Comparison of ENCODE assay signal across 15 mouse cellular contexts in genomic region chr15:87686415-87687040, GRCm38 (mm10).
A peak's percentile ranks its signal among the peaks of the same experiment; 100 is the strongest.
DNase-seq lines count a peak whose midpoint lies in the region; ATAC-seq lines count a peak whose summit lies in the region.
"Had no signal": no experiment of that assay in that cellular context is flagged by ENCODE, and none has a peak within 500 bp of the region (broad histone marks: within the 10 kb centered on the region; RNA-seq: fewer than 3 reads in every experiment).

No protein-coding gene starts in this region.

- no peak overlapping the region for H3K27ac ChIP-seq in heart, embryonic 12.5 days (ENCODE audit: poor library complexity, severe bottlenecking)
- H3K27ac ChIP-seq in forebrain, embryonic 16.5 days (ENCODE audit: low read length), result no peak overlapping the region
- 0 out of 2 replicates have a peak overlapping the region, but pooled peaks have one; percentile 30 for H3K27ac ChIP-seq in hindbrain, embryonic 15.5 days (replicated peaks)
- H3K27ac ChIP-seq in midbrain, embryonic 16.5 days (ENCODE audit: low read length), result peak overlapping the region; percentile 50; the same call in 1 of the 2 replicates
- H3K27ac ChIP-seq: liver, embryonic 13.5 days had no signal

- no peak for DNase-seq in heart, adult 9 months (ENCODE audit: low spot score in 2 of 2)
- DNase-seq in thymus, postnatal 0 days (ENCODE audit: low spot score), result no peak
- DNase-seq: gastrocnemius, postnatal 25 days; kidney, postnatal 14 days; liver, embryonic 13.5 days; lung, postnatal 36 days; right cerebral cortex, adult 18-20 months; thymus, postnatal 4 days had no signal

- H3K9me3 ChIP-seq in heart, embryonic 12.5 days (replicated peaks), result no peaks in the 10 kb centered on the region
- H3K9me3 ChIP-seq in forebrain, embryonic 16.5 days (ENCODE audit: control insufficient read depth, low read length), result no peaks in the 10 kb centered on the region
- H3K9me3 ChIP-seq in hindbrain, embryonic 15.5 days, result no peaks in the 10 kb centered on the region
- H3K9me3 ChIP-seq in midbrain, embryonic 16.5 days (replicated peaks; ENCODE audit: control insufficient read depth, low read length, poor library complexity, severe bottlenecking), result no peaks in the 10 kb centered on the region
- H3K9me3 ChIP-seq: liver, embryonic 13.5 days had no signal

- peak; percentile 59 for ATAC-seq in heart, embryonic 12.5 days (ENCODE audit: insufficient number of reproducible peaks, low FRiP score)
- peak; percentile 64 for ATAC-seq in forebrain, embryonic 16.5 days
- peak; percentile 69 for ATAC-seq in hindbrain, embryonic 15.5 days (ENCODE audit: low FRiP score, low read depth)
- peak; percentile 61; the same call in 1 of the 2 replicates for ATAC-seq in midbrain, embryonic 16.5 days
- no peak for ATAC-seq in monocyte, adult 5-6 weeks (replicated peaks; ENCODE audit: insufficient number of reproducible peaks, low FRiP score, low TSS enrichment, poor library complexity, severe bottlenecking)
- ATAC-seq: intestine, embryonic 16.5 days had no signal

- no peak overlapping the region for H3K9ac ChIP-seq in heart, embryonic 12.5 days
- no peak overlapping the region for H3K9ac ChIP-seq in forebrain, embryonic 16.5 days (replicated peaks; ENCODE audit: low read depth, low read length)
- H3K9ac ChIP-seq in hindbrain, embryonic 15.5 days, result no peak overlapping the region
- no peak overlapping the region for H3K9ac ChIP-seq in midbrain, embryonic 16.5 days (ENCODE audit: low read depth, low read length)
- H3K9ac ChIP-seq: liver, embryonic 13.5 days had no signal

- 0 out of 2 replicates have a peak overlapping the region, but pooled peaks have one; percentile 12 for H3K4me2 ChIP-seq in heart, embryonic 12.5 days
- no peak overlapping the region for H3K4me2 ChIP-seq in forebrain, embryonic 16.5 days (ENCODE audit: low read length)
- no peak overlapping the region for H3K4me2 ChIP-seq in hindbrain, embryonic 15.5 days
- no peak overlapping the region for H3K4me2 ChIP-seq in midbrain, embryonic 16.5 days (ENCODE audit: low read length)
- H3K4me2 ChIP-seq: liver, embryonic 13.5 days had no signal

- H3K4me3 ChIP-seq in heart, embryonic 12.5 days, result no peak overlapping the region
- no peak overlapping the region for H3K4me3 ChIP-seq in forebrain, embryonic 16.5 days (replicated peaks; ENCODE audit: low read length)
- no peak overlapping the region for H3K4me3 ChIP-seq in hindbrain, embryonic 15.5 days
- H3K4me3 ChIP-seq in midbrain, embryonic 16.5 days (ENCODE audit: low read depth, low read length), result no peak overlapping the region
- H3K4me3 ChIP-seq: erythroblast, embryonic 14.5 days; liver, embryonic 13.5 days had no signal

- 46% methylated on average over 10 of the region's 10 CpGs for WGBS in heart, embryonic 12.5 days
- WGBS in forebrain, embryonic 16.5 days, result 53% methylated on average over 10 of the region's 10 CpGs
- 42% methylated on average over 10 of the region's 10 CpGs for WGBS in hindbrain, embryonic 15.5 days
- 47% methylated on average over 10 of the region's 10 CpGs for WGBS in midbrain, embryonic 16.5 days

- H3K27me3 ChIP-seq in heart, embryonic 12.5 days (replicated peaks), result no peaks in the 10 kb centered on the region
- no peaks in the 10 kb centered on the region for H3K27me3 ChIP-seq in forebrain, embryonic 16.5 days (replicated peaks; ENCODE audit: control insufficient read depth, insufficient read depth, low read length)
- no peaks in the 10 kb centered on the region for H3K27me3 ChIP-seq in hindbrain, embryonic 15.5 days
- no peaks in the 10 kb centered on the region for H3K27me3 ChIP-seq in midbrain, embryonic 16.5 days (ENCODE audit: control insufficient read depth, insufficient read depth, low read depth, low read length)
- H3K27me3 ChIP-seq: liver, embryonic 13.5 days had no signal

- no peaks in the 10 kb centered on the region for H3K36me3 ChIP-seq in heart, embryonic 12.5 days
- no peaks in the 10 kb centered on the region for H3K36me3 ChIP-seq in forebrain, embryonic 16.5 days (ENCODE audit: control insufficient read depth, insufficient read depth)
- H3K36me3 ChIP-seq in hindbrain, embryonic 15.5 days, result 0 out of 2 replicates have a peak, but pooled peaks cover 2% of the 10 kb centered on the region
- H3K36me3 ChIP-seq in midbrain, embryonic 16.5 days (ENCODE audit: control insufficient read depth, insufficient read depth, low read length), result no peaks in the 10 kb centered on the region
- H3K36me3 ChIP-seq: liver, embryonic 13.5 days had no signal

- peaks cover 10% of the 10 kb centered on the region for H3K4me1 ChIP-seq in heart, embryonic 12.5 days (replicated peaks)
- peaks cover 12% of the 10 kb centered on the region for H3K4me1 ChIP-seq in forebrain, embryonic 16.5 days (replicated peaks; ENCODE audit: control insufficient read depth, insufficient read depth, low read length)
- peaks cover 32% of the 10 kb centered on the region for H3K4me1 ChIP-seq in hindbrain, embryonic 15.5 days (replicated peaks)
- peaks cover 16% of the 10 kb centered on the region for H3K4me1 ChIP-seq in midbrain, embryonic 16.5 days (ENCODE audit: control insufficient read depth, insufficient read depth, low read length)
- H3K4me1 ChIP-seq: liver, embryonic 13.5 days had no signal

Comparison
In these comparisons a context has a peak if more than half of its experiments do, and no peak if none do; other contexts are left out.
1. H3K27ac ChIP-seq: peak in hindbrain, embryonic 15.5 days (single experiment) and midbrain, embryonic 16.5 days (single experiment); none in heart, embryonic 12.5 days (single experiment) and forebrain, embryonic 16.5 days (single experiment).